Mouse (Mus musculus): Measurements from ENCODE around the gene Ilkap. TPM values are rescaled to one million over a fixed set of nuclear protein-coding genes. Genes with fewer than 3 reads are reported as not detected.

The Ilkap gene
- 80.3 TPM for polyA plus RNA-seq (2012; fragmentation: generic; extraction: Trizol)

GRCm38 (mm10) chr1:91398260-91399062 lies at the start of gene Ilkap:
TSS of gene Ilkap (minus strand) at chr1:91398815.
- Histone ChIP-seq H3K4me2 (ENCODE audit: low read depth) (peak within 1 kb of the TSS; percentile 86), H3ac (ENCODE audit: control insufficient read depth, insufficient read length) (peak within 1 kb of the TSS; percentile 95), H3K27me3 (ENCODE audit: control insufficient read depth, insufficient read depth, insufficient read length) (no peaks in the 10 kb centered on the region), H3K36me3 (ENCODE audit: control insufficient read depth, insufficient read depth) (peaks cover 11% of the 10 kb centered on the region), H3K4me3 (peak within 1 kb of the TSS; percentile 73), H3K79me2 (ENCODE audit: control insufficient read depth, insufficient read depth) (peaks cover 50% of the 10 kb centered on the region)
- TF ChIP-seq E2F4 (IDR thresholded peaks at IDR 0.05; ENCODE audit: insufficient read depth) (no peak), MYOD1 (IDR thresholded peaks at IDR 0.05; ENCODE audit: control insufficient read depth in 1 of 3, insufficient read length in 2 of 3, low read depth in 2 of 3) (peak in 2 of 3 experiments; percentile 68 to 81), POLR2AphosphoS2 (IDR thresholded peaks at IDR 0.05; ENCODE audit: insufficient read length, low read depth) (peak; percentile 57), USF1 (IDR thresholded peaks at IDR 0.05; ENCODE audit: low read depth) (peak; percentile 23), MYOG (IDR thresholded peaks at IDR 0.05; ENCODE audit: control insufficient read depth in 1 of 3, insufficient read depth in 1 of 3, insufficient read length in 2 of 3, low read depth in 2 of 3) (peak in 2 of 3 experiments; percentile 6 to 77), POLR2A (IDR thresholded peaks at IDR 0.05; ENCODE audit: insufficient read length, low read depth) (peak; percentile 63)

GRCm38 (mm10) chr1:91446511-91446910 lies 47.9 kb upstream of the Ilkap start:
- Histone ChIP-seq H3K27me3 (ENCODE audit: control insufficient read depth, insufficient read depth, insufficient read length) (no peaks in the 10 kb centered on the region), H3ac (ENCODE audit: control insufficient read depth, insufficient read length) (no peak overlapping the region), H3K4me2 (ENCODE audit: low read depth) (no peak overlapping the region), H3K79me2 (ENCODE audit: control insufficient read depth, insufficient read depth) (no peaks in the 10 kb centered on the region), H3K4me3 (no peak overlapping the region), H3K36me3 (ENCODE audit: control insufficient read depth, insufficient read depth) (peaks cover 26% of the 10 kb centered on the region)
- TF ChIP-seq MYOG (IDR thresholded peaks at IDR 0.05; ENCODE audit: control insufficient read depth in 1 of 3, insufficient read depth in 1 of 3, insufficient read length in 2 of 3, low read depth in 2 of 3) (no peak), E2F4 (IDR thresholded peaks at IDR 0.05; ENCODE audit: insufficient read depth) (no peak), POLR2A (IDR thresholded peaks at IDR 0.05; ENCODE audit: insufficient read length, low read depth) (no peak), TCF3 (IDR thresholded peaks at IDR 0.05; ENCODE audit: insufficient read length, low read depth) (no peak), MAX (IDR thresholded peaks at IDR 0.05; ENCODE audit: low read depth) (no peak), MYOD1 (IDR thresholded peaks at IDR 0.05; ENCODE audit: control insufficient read depth in 1 of 3, insufficient read length in 2 of 3, low read depth in 2 of 3) (no peak), CEBPB (IDR thresholded peaks at IDR 0.05; ENCODE audit: insufficient read depth, poor library complexity, severe bottlenecking) (no peak)

GRCm38 (mm10) chr1:91446060-91446459 lies 47.4 kb upstream of the Ilkap start:
- no peak for TF ChIP-seq E2F4 (IDR thresholded peaks at IDR 0.05; ENCODE audit: insufficient read depth)
- TF ChIP-seq SRF (IDR thresholded peaks at IDR 0.05; ENCODE audit: control insufficient read depth, insufficient read length, low read depth): no peak
- TF ChIP-seq MYOD1 (IDR thresholded peaks at IDR 0.05; ENCODE audit: control insufficient read depth in 1 of 3, insufficient read length in 2 of 3, low read depth in 2 of 3): no peak
- TF ChIP-seq POLR2AphosphoS2 (IDR thresholded peaks at IDR 0.05; ENCODE audit: insufficient read length, low read depth): no peak
- TF ChIP-seq POLR2A (IDR thresholded peaks at IDR 0.05; ENCODE audit: insufficient read length, low read depth): no peak
- no peak for TF ChIP-seq MYOG (IDR thresholded peaks at IDR 0.05; ENCODE audit: control insufficient read depth in 1 of 3, insufficient read depth in 1 of 3, insufficient read length in 2 of 3, low read depth in 2 of 3)
- TF ChIP-seq TCF12 (IDR thresholded peaks at IDR 0.05; ENCODE audit: insufficient read depth, poor library complexity, severe bottlenecking): no peak
- no peak for TF ChIP-seq USF1 (IDR thresholded peaks at IDR 0.05; ENCODE audit: low read depth)
- no peak for TF ChIP-seq REST (IDR thresholded peaks at IDR 0.05; ENCODE audit: insufficient read depth, insufficient read length)
- TF ChIP-seq MAX (IDR thresholded peaks at IDR 0.05; ENCODE audit: low read depth): no peak
- no peak for TF ChIP-seq CEBPB (IDR thresholded peaks at IDR 0.05; ENCODE audit: insufficient read depth, poor library complexity, severe bottlenecking)
- no peak for TF ChIP-seq TCF3 (IDR thresholded peaks at IDR 0.05; ENCODE audit: insufficient read length, low read depth)
- no peaks in the 10 kb centered on the region for H3K79me2 ChIP-seq (ENCODE audit: control insufficient read depth, insufficient read depth)
- no peaks in the 10 kb centered on the region for H3K27me3 ChIP-seq (ENCODE audit: control insufficient read depth, insufficient read depth, insufficient read length)
- no peak overlapping the region for H3K4me3 ChIP-seq
- H3K4me2 ChIP-seq (ENCODE audit: low read depth): no peak overlapping the region
- H3ac ChIP-seq (ENCODE audit: control insufficient read depth, insufficient read length): no peak overlapping the region
- H3K36me3 ChIP-seq (ENCODE audit: control insufficient read depth, insufficient read depth): peaks cover 26% of the 10 kb centered on the region

- no peak overlapping the region for H3K4me3 ChIP-seq
- H3K36me3 ChIP-seq (ENCODE audit: control insufficient read depth, insufficient read depth): peaks cover 26% of the 10 kb centered on the region
- H3ac ChIP-seq (ENCODE audit: control insufficient read depth, insufficient read length): no peak overlapping the region
- no peak overlapping the region for H3K4me2 ChIP-seq (ENCODE audit: low read depth)
- H3K79me2 ChIP-seq (ENCODE audit: control insufficient read depth, insufficient read depth): no peaks in the 10 kb centered on the region
- H3K27me3 ChIP-seq (ENCODE audit: control insufficient read depth, insufficient read depth, insufficient read length): no peaks in the 10 kb centered on the region
- TF ChIP-seq REST (IDR thresholded peaks at IDR 0.05; ENCODE audit: insufficient read depth, insufficient read length) (no peak), CEBPB (IDR thresholded peaks at IDR 0.05; ENCODE audit: insufficient read depth, poor library complexity, severe bottlenecking) (no peak), MYOD1 (IDR thresholded peaks at IDR 0.05; ENCODE audit: control insufficient read depth in 1 of 3, insufficient read length in 2 of 3, low read depth in 2 of 3) (no peak), USF1 (IDR thresholded peaks at IDR 0.05; ENCODE audit: low read depth) (no peak), MYOG (IDR thresholded peaks at IDR 0.05; ENCODE audit: control insufficient read depth in 1 of 3, insufficient read depth in 1 of 3, insufficient read length in 2 of 3, low read depth in 2 of 3) (no peak), SRF (IDR thresholded peaks at IDR 0.05; ENCODE audit: control insufficient read depth, insufficient read length, low read depth) (no peak), POLR2AphosphoS2 (IDR thresholded peaks at IDR 0.05; ENCODE audit: insufficient read length, low read depth) (no peak), E2F4 (IDR thresholded peaks at IDR 0.05; ENCODE audit: insufficient read depth) (no peak), TCF3 (IDR thresholded peaks at IDR 0.05; ENCODE audit: insufficient read length, low read depth) (no peak), POLR2A (IDR thresholded peaks at IDR 0.05; ENCODE audit: insufficient read length, low read depth) (no peak)
Measured at GRCm38 (mm10) chr1:91444841-91445830, 46.5 kb upstream of the Ilkap start.

All from myocyte (in vitro differentiated cells).